Mouse (Mus musculus) myocyte (in vitro differentiated cells): ENCODE data around the gene Zcchc13. TPM values are rescaled to one million over a fixed set of nuclear protein-coding genes. Genes with fewer than 3 reads are reported as not detected.

ENCODE experiments used
- H3K27me3 ChIP-seq: one replicate; pipeline ENCODE4 v1.6.1; 2011; ENCODE audit not compliant: control insufficient read depth, insufficient read depth, insufficient read length
- H3K36me3 ChIP-seq: one replicate; pipeline ENCODE4 v1.6.1; 2011; ENCODE audit not compliant: control insufficient read depth, insufficient read depth
- H3K4me2 ChIP-seq: one replicate; pipeline ENCODE4 v1.6.1; 2011; ENCODE audit warnings: low read depth, control low read depth
- H3K4me3 ChIP-seq: one replicate; pipeline ENCODE4 v1.5.1; 2011; ENCODE audit warnings: mild to moderate bottlenecking, control low read depth, moderate library complexity
- H3K79me2 ChIP-seq: one replicate; pipeline ENCODE4 v1.6.1; 2011; ENCODE audit not compliant: control insufficient read depth, insufficient read depth
- H3ac ChIP-seq: one replicate; pipeline ENCODE4 v1.6.1; 2011; ENCODE audit not compliant: control insufficient read depth, insufficient read length
- CEBPB ChIP-seq: IDR thresholded peaks from 2 replicates; pipeline ENCODE4 v1.6.1; 2011; ENCODE audit warnings: mild to moderate bottlenecking, moderate library complexity; ENCODE audit not compliant: poor library complexity, insufficient read depth, severe bottlenecking
- E2F4 ChIP-seq: IDR thresholded peaks from one replicate; pipeline ENCODE4 v1.6.1; 2011; ENCODE audit warnings: mild to moderate bottlenecking, control low read depth, moderate library complexity; ENCODE audit not compliant: insufficient read depth
- MAX ChIP-seq: IDR thresholded peaks from one replicate; pipeline ENCODE4 v1.6.1; 2011; ENCODE audit warnings: low read depth, mild to moderate bottlenecking, control low read depth
- MYOD1 ChIP-seq, 3 experiments: IDR thresholded peaks; one replicate each; pipeline ENCODE4 v1.6.1; 2011; ENCODE audit warnings: control low read depth in 2 of 3, low read depth in 2 of 3, mild to moderate bottlenecking in 2 of 3, moderate library complexity in 1 of 3; ENCODE audit not compliant: insufficient read length in 2 of 3, control insufficient read depth in 1 of 3
- MYOG ChIP-seq, 3 experiments: IDR thresholded peaks; one replicate each; pipeline ENCODE4 v1.6.1; 2011; ENCODE audit warnings: control low read depth in 2 of 3, low read depth in 2 of 3, mild to moderate bottlenecking in 2 of 3; ENCODE audit not compliant: insufficient read length in 2 of 3, control insufficient read depth in 1 of 3, insufficient read depth in 1 of 3
- POLR2A ChIP-seq: IDR thresholded peaks from one replicate; pipeline ENCODE4 v1.6.1; 2011; ENCODE audit warnings: low read depth, mild to moderate bottlenecking, control low read depth, moderate library complexity; ENCODE audit not compliant: insufficient read length
- POLR2AphosphoS2 ChIP-seq: IDR thresholded peaks from one replicate; pipeline ENCODE4 v1.6.1; 2011; ENCODE audit warnings: low read depth, control low read depth; ENCODE audit not compliant: insufficient read length
- REST ChIP-seq: IDR thresholded peaks from one replicate; pipeline ENCODE4 v1.6.1; 2011; ENCODE audit warnings: mild to moderate bottlenecking, control low read depth, moderate library complexity; ENCODE audit not compliant: insufficient read depth, insufficient read length
- SRF ChIP-seq: IDR thresholded peaks from one replicate; pipeline ENCODE4 v1.6.1; 2011; ENCODE audit warnings: low read depth; ENCODE audit not compliant: control insufficient read depth, insufficient read length
- TCF12 ChIP-seq: IDR thresholded peaks from one replicate; pipeline ENCODE4 v1.6.1; 2011; ENCODE audit warnings: mild to moderate bottlenecking, control low read depth; ENCODE audit not compliant: poor library complexity, insufficient read depth, severe bottlenecking
- TCF3 ChIP-seq: IDR thresholded peaks from one replicate; pipeline ENCODE4 v1.6.1; 2011; ENCODE audit warnings: low read depth, control low read depth; ENCODE audit not compliant: insufficient read length
- USF1 ChIP-seq: IDR thresholded peaks from one replicate; pipeline ENCODE4 v1.6.1; 2011; ENCODE audit warnings: low read depth, mild to moderate bottlenecking, control low read depth, moderate library complexity
- polyA plus RNA-seq: library from polyadenylated mRNA; unstranded; fragments of >200 nt; fragmentation: generic; extraction: Trizol; gene quantifications from one replicate; pipeline ENCODE4 v1.2.1, GENCODE M21; 2012; ENCODE audit warnings: missing spikeins

The Zcchc13 gene
- polyA plus RNA-seq, 1 experiment = not detected

DNA sequence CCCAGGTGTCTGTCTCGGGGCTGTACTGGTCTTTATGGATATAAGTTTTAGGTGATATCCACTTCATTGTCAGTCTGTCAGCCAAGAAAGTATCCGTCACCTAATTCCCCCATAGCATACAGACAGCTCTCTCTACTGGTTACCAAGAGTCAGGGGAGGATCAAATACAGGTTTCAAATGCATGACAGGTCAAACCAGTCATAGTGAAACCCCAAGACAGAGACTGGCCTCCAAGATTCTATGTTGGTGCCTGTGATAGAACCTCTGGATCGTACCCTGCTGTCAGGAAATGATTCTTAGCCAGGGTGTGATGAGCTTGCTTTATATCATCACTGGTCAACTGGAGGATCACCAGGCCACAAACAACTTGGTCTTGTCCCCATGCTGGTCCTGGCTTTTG is 43.4 kb downstream of the Zcchc13 start:
- TF ChIP-seq TCF12 (no peak), MAX (no peak), E2F4 (no peak), SRF (no peak), MYOD1 (IDR thresholded peaks at IDR 0.05; ENCODE audit: control insufficient read depth in 1 of 3, insufficient read length in 2 of 3, low read depth in 2 of 3) (no peak), POLR2AphosphoS2 (no peak)
- Histone ChIP-seq H3ac (no peak overlapping the region), H3K79me2 (no peaks in the 10 kb centered on the region), H3K36me3 (no peaks in the 10 kb centered on the region), H3K4me2 (no peak overlapping the region), H3K4me3 (no peak overlapping the region), H3K27me3 (no peaks in the 10 kb centered on the region)

DNA sequence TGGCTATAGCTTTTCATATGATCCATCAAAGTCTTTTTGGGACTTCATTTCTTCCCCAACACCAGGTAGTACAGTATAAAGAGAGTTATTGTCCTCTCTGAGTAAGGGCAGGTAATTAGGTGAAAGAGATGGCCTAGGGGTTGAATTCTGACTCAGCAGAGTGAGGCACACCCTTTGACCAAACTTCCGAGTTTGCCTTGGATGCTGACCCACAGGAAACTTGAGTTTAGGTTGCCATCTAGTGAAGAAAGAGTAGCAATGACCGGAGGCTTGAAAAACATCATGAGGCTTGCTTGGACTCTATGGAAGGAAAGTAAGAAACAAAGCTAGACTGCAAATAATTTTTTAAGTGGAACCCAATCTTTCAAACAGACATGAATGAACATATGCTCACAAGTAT is 44.3 kb downstream of the Zcchc13 start:
- no peaks in the 10 kb centered on the region for H3K79me2 ChIP-seq
- H3K4me3 ChIP-seq = no peak overlapping the region
- H3K4me2 ChIP-seq = no peak overlapping the region
- H3ac ChIP-seq = no peak overlapping the region
- H3K36me3 ChIP-seq = no peaks in the 10 kb centered on the region
- no peaks in the 10 kb centered on the region for H3K27me3 ChIP-seq
- TF ChIP-seq REST (no peak), POLR2AphosphoS2 (no peak), MYOG (IDR thresholded peaks at IDR 0.05; ENCODE audit: control insufficient read depth in 1 of 3, insufficient read depth in 1 of 3, insufficient read length in 2 of 3, low read depth in 2 of 3) (no peak), TCF3 (no peak), USF1 (no peak), TCF12 (no peak), MAX (no peak), POLR2A (no peak), MYOD1 (IDR thresholded peaks at IDR 0.05; ENCODE audit: control insufficient read depth in 1 of 3, insufficient read length in 2 of 3, low read depth in 2 of 3) (no peak), E2F4 (no peak), CEBPB (no peak), SRF (no peak)

Other genes starting within 250 kb of the Zcchc13 start
- not detected for gene Tsx, start 216.1 kb upstream of the Zcchc13 start, polyA plus RNA-seq
- gene Gm26992, start 208.6 kb upstream of the Zcchc13 start, polyA plus RNA-seq = not detected
- gene Slc16a2, start 191.4 kb downstream of the Zcchc13 start, polyA plus RNA-seq = 8.2 TPM